Mouse (Mus musculus) CD4-positive, CD25-positive, alpha-beta regulatory T cell, adult 4 months (primary cell): Measurements from ENCODE around the gene Sdha. TPM values are rescaled to one million over a fixed set of nuclear protein-coding genes. Genes with fewer than 3 reads are reported as not detected.
A peak's percentile ranks its signal among the peaks of the same experiment; 100 is the strongest.

ENCODE experiments used
- ATAC-seq: one replicate; pipeline ENCODE4 v1.8.0; 2017
- polyA plus RNA-seq, 2 experiments: library from polyadenylated mRNA; unstranded; fragments of 100-300 nt; shearing (Covaris generic); gene quantifications; one replicate each; pipeline ENCODE4 v1.2.1; 2017

The Sdha gene
- polyA plus RNA-seq, 2 experiments from 2014 or later, result 301 to 394 TPM

- no peak for ATAC-seq
These were observed 47.7 kb downstream of the Sdha start for GRCm38 (mm10) chr13:74302050-74303037.

- ATAC-seq, result no peak
These were observed 48.5 kb downstream of the Sdha start for GRCm38 (mm10) chr13:74301607-74301984.

GRCm38 (mm10) chr13:74300925-74301606, 49.0 kb downstream of the Sdha start:
- ATAC-seq, result peak; percentile 80

- ATAC-seq, result no peak
These were observed 53.7 kb downstream of the Sdha start for GRCm38 (mm10) chr13:74296376-74296775.

- ATAC-seq, result no peak
These were observed 57.9 kb downstream of the Sdha start, which contains the start of gene Ahrr for GRCm38 (mm10) chr13:74292167-74292566. Ahrr (minus strand) TSS chr13:74292331.

GRCm38 (mm10) chr13:74289646-74290045, 60.4 kb downstream of the Sdha start:
- no peak for ATAC-seq

GRCm38 (mm10) chr13:74282299-74282698, 67.8 kb downstream of the Sdha start:
- ATAC-seq, result no peak

- no peak for ATAC-seq
These were observed 74.4 kb downstream of the Sdha start for GRCm38 (mm10) chr13:74275726-74276125.

Other genes with a start within 250 kb of the Sdha start
- gene Slc9a3, start 228.8 kb downstream of the Sdha start, polyA plus RNA-seq, result not detected
- 10 to 100 TPM; 76.7 to 77.9 TPM for gene Exoc3, start 141.5 kb downstream of the Sdha start, polyA plus RNA-seq
- gene Ahrr, start 57.9 kb downstream of the Sdha start, polyA plus RNA-seq, result under 1 TPM; 0.15 to 0.16 TPM
- 100 to 1,000 TPM; 172 to 177 TPM for gene Pdcd6, start 32.7 kb downstream of the Sdha start, polyA plus RNA-seq
- 10 to 100 TPM; 32.2 to 34.5 TPM for gene Ccdc127, start within 50 bp of the Sdha start, polyA plus RNA-seq
- not detected for gene Lrrc14b, start 13.7 kb upstream of the Sdha start, polyA plus RNA-seq
- 1 to 10 TPM; 2.0 to 2.4 TPM for gene Zfp72, start 40.6 kb upstream of the Sdha start, polyA plus RNA-seq
- gene Ftl1-ps1, start 49.4 kb upstream of the Sdha start, polyA plus RNA-seq, result 10 to 100 TPM; 66.1 to 95.0 TPM
- gene Zfp825, start 143.7 kb upstream of the Sdha start, polyA plus RNA-seq, result 10 to 100 TPM; 24.1 to 25.2 TPM